Mouse (Mus musculus): Measurements from ENCODE around the gene Plekha8. TPM values are rescaled to one million over a fixed set of nuclear protein-coding genes. Genes with fewer than 3 reads are reported as not detected.

Plekha8 gene
- 4.0 TPM for polyA plus RNA-seq (2015; fragmentation: Illumina TruSeq; extraction: RNeasy Lipid Tissue Mini Kit (QIAGEN cat#74804); ENCODE audit: insufficient read depth, low replicate concordance)

GRCm38 (mm10) chr6:54594469-54595329, at the start of gene Plekha8:
Plekha8 (plus strand) TSS chr6:54595111.

GRCm38 (mm10) chr6:54565665-54566545, 29.0 kb upstream of the Plekha8 start, which contains the start of gene Scrn1:
Scrn1 (minus strand) TSS chr6:54566489.

GRCm38 (mm10) chr6:54597208-54597607, 2.3 kb downstream of the Plekha8 start, which contains the start of gene Fkbp14:
Fkbp14 (minus strand) TSS chr6:54597308.

GRCm38 (mm10) chr6:54680891-54681745, 86.2 kb downstream of the Plekha8 start, which contains the start of gene Mturn:
Mturn (plus strand) TSS chr6:54681624.

Other genes with a start within 250 kb of the Plekha8 start
- gene Wipf3, start 165.5 kb upstream of the Plekha8 start, polyA plus RNA-seq (2015; fragmentation: Illumina TruSeq; extraction: RNeasy Lipid Tissue Mini Kit (QIAGEN cat#74804); ENCODE audit: insufficient read depth, low replicate concordance) = 0.40 TPM
- gene Scrn1, start 28.6 kb upstream of the Plekha8 start, polyA plus RNA-seq (2015; fragmentation: Illumina TruSeq; extraction: RNeasy Lipid Tissue Mini Kit (QIAGEN cat#74804); ENCODE audit: insufficient read depth, low replicate concordance) = 0.44 TPM
- 7.6 TPM for gene Fkbp14, start 2.2 kb downstream of the Plekha8 start, polyA plus RNA-seq (2015; fragmentation: Illumina TruSeq; extraction: RNeasy Lipid Tissue Mini Kit (QIAGEN cat#74804); ENCODE audit: insufficient read depth, low replicate concordance)
- 10.2 TPM for gene Mturn, start 86.5 kb downstream of the Plekha8 start, polyA plus RNA-seq (2015; fragmentation: Illumina TruSeq; extraction: RNeasy Lipid Tissue Mini Kit (QIAGEN cat#74804); ENCODE audit: insufficient read depth, low replicate concordance)
- gene Znrf2, start 221.8 kb downstream of the Plekha8 start, polyA plus RNA-seq (2015; fragmentation: Illumina TruSeq; extraction: RNeasy Lipid Tissue Mini Kit (QIAGEN cat#74804); ENCODE audit: insufficient read depth, low replicate concordance) = 71.7 TPM

Data from spleen, adult 10 weeks (tissue).